Mouse (Mus musculus) c-Kit-positive CD71-negative TER-119-negative erythroid progenitor cells, embryonic 14.5 days (primary cell): Measurements from ENCODE around the gene Asns.
"Not testable (repeated sequence)": the region's sequence is repeated elsewhere in the genome, so short reads cannot be mapped to it uniquely, and the experiment has no call there.

Experiments used
- DNase-seq: peaks from one replicate; pipeline ENCODE4 v3.0.0-alpha.2; 2013; ENCODE audit warnings: low read depth

Asns gene

GRCm38 (mm10) chr6:7676194-7676901 is 16.7 kb downstream of the Asns start:
- DNase-seq: no peak

- DNase-seq: no peak
Observed at GRCm38 (mm10) chr6:7672438-7673253, 20.4 kb downstream of the Asns start.

GRCm38 (mm10) chr6:7671429-7671828 is 21.6 kb downstream of the Asns start:
- no peak for DNase-seq

GRCm38 (mm10) chr6:7670588-7670987 is 22.5 kb downstream of the Asns start:
- no peak for DNase-seq

GRCm38 (mm10) chr6:7669721-7670120 is 23.3 kb downstream of the Asns start:
- no peak for DNase-seq

- no peak for DNase-seq
Observed at GRCm38 (mm10) chr6:7668332-7668731, 24.7 kb downstream of the Asns start.

GRCm38 (mm10) chr6:7665902-7666301 is 27.2 kb downstream of the Asns start:
- not testable (repeated sequence) for DNase-seq

GRCm38 (mm10) chr6:7661455-7661854 is 31.6 kb downstream of the Asns start:
- DNase-seq: no peak

GRCm38 (mm10) chr6:7660377-7661080 is 32.5 kb downstream of the Asns start:
- peak; percentile 40 for DNase-seq

- no peak for DNase-seq
Observed at GRCm38 (mm10) chr6:7656601-7657000, 36.5 kb downstream of the Asns start.

GRCm38 (mm10) chr6:7648458-7648857 is 44.6 kb downstream of the Asns start:
- no peak for DNase-seq
